Mouse (Mus musculus): ENCODE results near the gene Otud7b. TPM values are rescaled to one million over a fixed set of nuclear protein-coding genes. Genes with fewer than 3 reads are reported as not detected.
"Not testable (repeated sequence)": the region's sequence is repeated elsewhere in the genome, so short reads cannot be mapped to it uniquely, and the experiment has no call there.

Otud7b gene
- polyA plus RNA-seq, 1 experiment: 9.8 TPM

- no peak for DNase-seq (ENCODE audit: low read depth)
Observed at GRCm38 (mm10) chr3:96178902-96179301, 74.6 kb downstream of the Otud7b start.

- DNase-seq (ENCODE audit: low read depth): no peak
Observed at GRCm38 (mm10) chr3:96179531-96179930, 75.2 kb downstream of the Otud7b start.

- DNase-seq (ENCODE audit: low read depth): no peak
Observed at GRCm38 (mm10) chr3:96180727-96181477, 76.6 kb downstream of the Otud7b start, which contains the start of gene Sv2a. Sv2a (plus strand) TSS chr3:96181151.

DNA sequence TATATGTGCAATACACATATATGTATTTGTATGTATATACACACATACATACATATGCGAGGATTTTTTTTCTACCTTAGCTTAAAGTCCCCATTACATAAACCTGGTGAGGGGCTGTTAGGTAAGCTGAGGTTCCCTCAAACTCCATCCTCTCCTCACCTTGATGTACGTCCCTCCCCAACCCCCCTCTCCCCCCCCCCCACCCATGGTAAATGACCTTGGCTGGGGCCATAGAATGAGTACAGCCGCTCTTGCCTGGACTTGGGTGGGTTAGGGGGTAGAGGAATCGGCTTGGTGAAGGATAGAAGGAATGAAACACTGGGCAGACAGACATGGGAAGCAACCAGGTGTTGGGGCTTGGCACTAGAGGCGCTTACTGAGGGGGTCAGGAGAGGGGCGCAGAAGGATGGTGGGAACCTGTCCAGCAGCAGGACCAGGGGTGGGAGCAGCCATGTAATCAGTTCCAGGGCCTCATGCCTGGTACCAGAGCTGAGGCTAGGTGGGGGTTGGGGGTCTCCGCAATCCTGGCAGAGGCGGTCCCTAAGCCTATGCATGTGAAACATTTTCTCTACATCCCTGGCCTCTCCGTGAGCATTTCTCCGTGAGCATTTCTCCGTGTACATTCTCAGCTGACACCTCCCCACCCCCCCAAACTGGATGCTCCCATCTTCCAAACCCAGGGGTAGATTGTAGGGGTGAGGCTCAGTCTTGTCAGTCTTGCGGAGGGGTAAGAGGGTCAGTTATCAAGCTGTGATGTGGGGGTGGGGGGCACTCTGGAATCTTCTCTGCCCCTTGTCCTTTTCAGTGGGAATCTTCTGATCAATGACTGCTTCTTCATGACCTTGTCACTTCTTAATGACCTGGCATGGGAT is 77.4 kb downstream of the Otud7b start:
- DNase-seq (ENCODE audit: low read depth): no peak

DNA sequence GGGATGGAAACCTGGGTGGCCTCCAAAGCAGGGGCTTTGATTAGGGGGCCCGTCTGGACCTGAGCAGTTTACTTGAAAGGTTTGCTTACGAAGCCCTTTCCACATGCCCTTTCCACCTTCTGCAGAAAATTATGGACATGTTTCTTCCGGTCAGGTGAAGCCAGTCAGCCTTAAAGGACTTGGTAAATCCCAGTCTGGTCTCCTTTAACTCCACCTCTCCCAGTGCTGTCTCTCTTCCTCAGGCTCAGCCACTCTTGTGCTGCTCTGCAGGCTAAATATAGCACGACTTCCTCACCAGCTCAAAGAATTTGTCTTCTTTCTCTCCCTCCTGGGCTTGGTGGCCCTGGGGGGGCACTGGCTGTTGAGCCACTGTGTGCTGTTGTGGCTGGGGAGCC is 78.1 kb downstream of the Otud7b start:
- DNase-seq (ENCODE audit: low read depth): no peak

DNA sequence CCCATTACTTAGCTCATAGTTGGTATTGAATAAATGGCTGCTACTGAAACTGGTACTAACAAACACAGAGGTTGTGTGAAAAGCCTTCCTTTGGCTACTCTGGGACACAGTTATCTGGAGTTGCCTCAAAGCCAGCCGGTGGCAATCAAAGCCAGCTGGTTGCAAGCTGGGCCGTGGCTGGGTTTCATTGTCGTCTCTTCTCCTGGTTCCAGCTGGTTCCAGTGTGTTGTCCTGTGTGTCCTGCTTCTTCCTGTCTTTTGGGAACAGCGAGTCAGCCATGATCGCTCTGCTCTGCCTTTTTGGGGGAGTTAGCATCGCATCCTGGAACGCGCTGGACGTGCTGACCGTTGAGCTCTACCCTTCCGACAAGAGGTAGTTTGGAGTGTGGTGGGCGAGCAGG is 88.7 kb downstream of the Otud7b start:
- DNase-seq (ENCODE audit: low read depth): no peak

DNA sequence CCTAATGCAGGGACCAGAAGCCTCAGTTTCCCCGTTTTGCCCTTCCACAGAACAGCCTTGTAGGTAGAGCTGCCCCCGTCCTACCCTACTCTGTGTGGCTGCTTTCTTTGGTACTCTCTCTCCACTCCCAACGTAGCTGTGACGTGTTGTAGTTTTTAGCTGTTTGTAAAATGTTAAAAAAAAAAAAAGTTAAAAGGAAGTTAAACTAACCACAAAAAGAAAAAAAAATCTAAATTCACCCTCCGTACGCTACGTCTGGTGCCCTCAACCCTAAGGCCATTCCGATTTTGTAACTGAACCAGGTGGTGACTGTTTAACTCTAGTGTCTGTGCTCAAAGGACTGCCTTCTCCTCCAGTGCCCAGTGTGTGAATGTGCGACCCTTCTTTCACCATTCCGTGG is 90.6 kb downstream of the Otud7b start:
- no peak for DNase-seq (ENCODE audit: low read depth)

GRCm38 (mm10) chr3:96195616-96196313 is 91.4 kb downstream of the Otud7b start:
- no peak for DNase-seq (ENCODE audit: low read depth)

DNA sequence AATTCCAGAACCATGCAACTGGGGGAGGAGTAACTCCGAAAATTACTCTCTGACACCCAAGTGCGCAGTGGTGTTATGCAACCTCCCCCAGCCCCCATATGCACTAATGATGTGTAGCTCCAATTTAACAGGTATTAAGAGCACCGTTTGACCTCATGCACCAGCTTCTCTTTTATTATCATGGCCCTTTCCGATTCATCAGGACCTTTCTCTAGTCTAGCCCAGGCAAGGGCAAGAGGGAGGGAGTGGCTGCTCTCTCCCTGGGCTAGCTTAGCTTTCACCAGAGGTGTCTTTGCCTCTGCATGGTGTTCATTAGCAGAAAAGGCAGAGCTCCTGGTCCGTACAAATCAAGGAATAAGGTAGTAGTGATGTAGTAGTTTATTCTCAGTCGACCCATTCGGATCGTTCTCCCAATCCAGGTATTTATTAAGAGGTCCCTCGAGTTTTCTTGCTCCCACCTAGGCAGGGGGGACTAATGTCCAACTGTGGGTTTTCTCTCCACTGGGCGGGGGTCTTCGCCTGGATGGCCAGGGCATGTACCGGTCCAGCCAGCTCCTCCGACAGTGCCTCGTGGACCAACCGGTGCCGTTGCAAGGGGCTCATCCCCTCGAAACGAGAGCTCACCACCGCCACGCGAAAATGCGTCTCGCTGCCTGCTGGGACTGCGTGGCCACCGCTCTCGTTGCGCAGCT is 92.3 kb downstream of the Otud7b start:
- no peak for DNase-seq (ENCODE audit: low read depth)

DNA sequence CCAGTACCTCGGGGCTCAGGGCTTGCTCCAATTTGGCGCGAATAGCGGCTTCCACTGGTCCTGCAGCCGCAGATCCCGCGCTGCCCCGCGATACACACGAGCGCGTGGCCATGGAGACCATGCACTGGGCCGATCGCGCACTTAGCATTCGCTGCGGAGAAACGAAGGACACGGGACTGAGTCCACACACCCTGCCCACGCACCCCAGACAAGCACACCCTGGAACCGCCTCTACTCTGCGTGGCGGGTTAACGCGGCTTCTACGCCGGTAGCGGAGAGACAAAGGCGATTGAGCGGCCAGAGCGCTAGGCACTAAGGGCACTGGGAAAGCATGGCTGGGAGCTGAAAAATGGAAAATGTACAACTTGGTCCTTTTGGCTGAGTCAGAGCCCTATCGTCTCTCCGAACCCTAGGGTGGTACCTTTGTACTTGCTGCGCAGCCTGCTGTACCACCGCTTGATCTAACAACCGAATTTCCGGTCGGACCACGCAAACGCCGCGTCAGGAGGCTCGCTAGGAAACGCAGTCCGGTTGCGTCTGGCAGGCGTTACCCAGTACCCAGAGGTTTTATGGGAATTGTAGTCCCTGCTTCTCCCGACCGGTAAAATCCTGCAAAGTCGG is 92.9 kb downstream of the Otud7b start:
- no peak for DNase-seq (ENCODE audit: low read depth)

- peak; percentile 17 for DNase-seq (ENCODE audit: low read depth)
Observed at GRCm38 (mm10) chr3:96198181-96198580, 93.9 kb downstream of the Otud7b start.

DNA sequence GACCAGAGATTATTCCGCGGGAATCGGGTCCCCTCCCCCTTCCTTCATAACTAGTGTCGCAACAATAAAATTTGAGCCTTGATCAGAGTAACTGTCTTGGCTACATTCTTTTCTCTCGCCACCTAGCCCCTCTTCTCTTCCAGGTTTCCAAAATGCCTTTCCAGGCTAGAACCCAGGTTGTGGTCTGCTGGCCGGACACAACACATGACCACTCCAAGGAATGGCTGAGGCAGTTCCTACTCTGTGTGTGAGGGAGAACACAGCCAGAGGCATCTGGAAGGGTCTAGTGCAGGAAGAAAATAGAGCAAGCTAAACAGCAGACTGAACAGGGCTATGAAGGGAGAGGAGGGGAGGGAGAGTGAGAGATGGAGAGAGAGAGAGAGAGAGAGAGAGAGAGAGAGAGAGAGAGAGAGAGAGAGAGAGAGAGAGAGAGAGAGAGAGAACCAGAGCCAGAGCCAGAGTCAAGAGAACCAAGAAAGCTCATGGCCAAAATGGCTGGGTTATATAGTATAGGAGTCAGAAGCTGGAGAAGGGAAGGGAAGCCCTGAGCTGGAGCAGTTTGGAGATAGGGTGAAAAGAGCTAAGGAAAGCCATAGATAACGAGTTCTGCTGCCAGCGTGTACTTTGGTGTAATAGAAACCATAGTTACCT is 94.4 kb downstream of the Otud7b start:
- not testable (repeated sequence) for DNase-seq (ENCODE audit: low read depth)

DNA sequence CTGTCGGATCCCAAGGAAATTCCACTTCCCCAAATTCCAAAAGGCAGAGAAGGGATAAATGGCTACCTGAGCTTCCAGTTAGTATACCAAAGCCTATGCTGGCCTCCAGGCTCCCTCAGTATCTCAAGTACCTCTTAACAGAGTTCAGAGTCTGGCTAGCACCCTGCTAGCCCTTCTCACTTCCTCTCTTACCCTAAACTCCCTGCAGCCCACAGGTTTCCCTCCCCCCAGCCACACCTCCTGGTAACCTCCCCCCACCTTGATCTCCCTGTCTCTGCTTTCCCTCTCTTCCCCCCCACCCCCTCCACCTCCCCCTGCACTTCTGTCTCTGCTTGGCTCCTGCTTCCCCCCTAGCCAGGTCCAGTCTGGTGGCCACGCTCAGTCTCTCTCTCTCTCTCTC is 95.4 kb downstream of the Otud7b start:
- DNase-seq (ENCODE audit: low read depth): no peak

DNA sequence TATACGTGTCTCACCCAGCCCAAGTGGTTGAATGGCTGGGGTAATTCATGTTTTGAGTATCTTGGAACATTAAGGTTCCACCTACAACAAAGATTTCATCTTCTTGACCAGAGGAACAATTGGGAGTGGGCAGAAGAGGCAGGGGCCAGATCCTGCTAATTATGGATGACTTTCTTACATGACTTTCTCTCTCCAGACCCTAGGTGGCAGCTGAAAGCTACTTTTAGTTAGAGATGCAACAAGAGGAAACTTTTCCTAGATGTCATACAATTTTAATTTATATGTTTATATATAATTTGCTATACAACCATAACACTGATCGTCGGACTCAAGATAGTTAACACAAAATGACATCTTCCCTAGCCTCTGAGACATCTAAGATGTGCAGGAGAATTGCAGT is 103.5 kb downstream of the Otud7b start:
- no peak for DNase-seq (ENCODE audit: low read depth)

GRCm38 (mm10) chr3:96209242-96209641 is 104.9 kb downstream of the Otud7b start:
- DNase-seq (ENCODE audit: low read depth): no peak

Other genes starting within 250 kb of the Otud7b start
- gene Prpf3, start 248.6 kb upstream of the Otud7b start, polyA plus RNA-seq (2012; rRNA removed): 9.9 and 11.6 TPM in 2 replicates
- 87.1 and 129 TPM in 2 replicates for gene Mrps21, start 233.0 kb upstream of the Otud7b start, polyA plus RNA-seq (2012; rRNA removed)
- 8.7 and 9.0 TPM in 2 replicates for gene Ciart, start 222.3 kb upstream of the Otud7b start, polyA plus RNA-seq (2012; rRNA removed)
- 9.5 and 14.8 TPM in 2 replicates for gene BC028528, start 212.5 kb upstream of the Otud7b start, polyA plus RNA-seq (2012; rRNA removed)
- 125 and 127 TPM in 2 replicates for gene Aph1a, start 210.6 kb upstream of the Otud7b start, polyA plus RNA-seq (2012; rRNA removed)
- 12.9 and 14.1 TPM in 2 replicates for gene Car14, start 199.8 kb upstream of the Otud7b start, polyA plus RNA-seq (2012; rRNA removed)
- 13.1 and 28.1 TPM in 2 replicates for gene Anp32e, start 175.3 kb upstream of the Otud7b start, polyA plus RNA-seq (2012; rRNA removed)
- gene Plekho1, start 108.5 kb upstream of the Otud7b start, polyA plus RNA-seq (2012; rRNA removed): 36.6 and 46.3 TPM in 2 replicates
- 11.7 and 12.2 TPM in 2 replicates for gene Vps45, start 46.1 kb upstream of the Otud7b start, polyA plus RNA-seq (2012; rRNA removed)
- gene Mtmr11, start 57.5 kb downstream of the Otud7b start, polyA plus RNA-seq (2012; rRNA removed): 14.2 and 14.8 TPM in 2 replicates
- 51.4 and 62.1 TPM in 2 replicates for gene Sf3b4, start 67.8 kb downstream of the Otud7b start, polyA plus RNA-seq (2012; rRNA removed)
- 2.8 and 3.9 TPM in 2 replicates for gene Sv2a, start 76.6 kb downstream of the Otud7b start, polyA plus RNA-seq (2012; rRNA removed)
- 67.1 and 87.5 TPM in 2 replicates for gene Bola1, start 115.2 kb downstream of the Otud7b start, polyA plus RNA-seq (2012; rRNA removed)
- gene Hist2h2ab, start 115.3 kb downstream of the Otud7b start, polyA plus RNA-seq (2012; rRNA removed): 4.7 and 5.2 TPM in 2 replicates
- gene Hist2h2ac, start 116.4 kb downstream of the Otud7b start, polyA plus RNA-seq (2012; rRNA removed): 7.2 and 8.6 TPM in 2 replicates
- 9.7 and 10.5 TPM in 2 replicates for gene Hist2h2be, start 116.6 kb downstream of the Otud7b start, polyA plus RNA-seq (2012; rRNA removed)
- 31.4 and 45.8 TPM in 2 replicates for gene Hist2h3c2, start 134.6 kb downstream of the Otud7b start, polyA plus RNA-seq (2012; rRNA removed)
- 420 and 426 TPM in 2 replicates for gene Hist2h2aa2, start 135.7 kb downstream of the Otud7b start, polyA plus RNA-seq (2012; rRNA removed)
- 794 and 829 TPM in 2 replicates for gene Hist2h2aa1, start 141.0 kb downstream of the Otud7b start, polyA plus RNA-seq (2012; rRNA removed)
- not detected in 2 replicates for gene Hist2h3c1, start 142.2 kb downstream of the Otud7b start, polyA plus RNA-seq (2012; rRNA removed)
- 4.1 and 5.5 TPM in 2 replicates for gene Hist2h4, start 158.8 kb downstream of the Otud7b start, polyA plus RNA-seq (2012; rRNA removed)
- gene Hist2h3b, start 164.1 kb downstream of the Otud7b start, polyA plus RNA-seq (2012; rRNA removed): 20.3 and 34.5 TPM in 2 replicates
- gene Hist2h2bb, start 165.2 kb downstream of the Otud7b start, polyA plus RNA-seq (2012; rRNA removed): 1.4 and 3.6 TPM in 2 replicates
- 3.3 and 4.0 TPM in 2 replicates for gene Fcgr1, start 189.4 kb downstream of the Otud7b start, polyA plus RNA-seq (2012; rRNA removed)

Data from gonadal fat pad, adult 2 months (tissue).